Mouse (Mus musculus) MEL (cell line): ENCODE measurements around the gene RPS10-NUDT3. TPM values are rescaled to one million over a fixed set of nuclear protein-coding genes. Genes with fewer than 3 reads are reported as not detected.

Experiments used
- DNase-seq: peaks from one replicate; pipeline ENCODE4 v3.0.0; 2011; ENCODE audit warnings: low read depth, low spot score
- H3K27ac ChIP-seq: 2 replicates; pipeline ENCODE4 v1.5.1; 2012; ENCODE audit warnings: low read depth, mild to moderate bottlenecking, control low read depth, low read length, moderate library complexity; ENCODE audit not compliant: control insufficient read depth
- H3K27me3 ChIP-seq, 2 experiments: fragments of 150-350 bp in 1 of 2; sonication (generic) in 1 of 2; 2 replicates each; pipeline ENCODE4 v1.6.1; 2012; ENCODE audit warnings: low read length in 2 of 2, mild to moderate bottlenecking in 2 of 2, improper control_type of control experiment in 1 of 2, moderate library complexity in 1 of 2; ENCODE audit not compliant: insufficient read depth in 2 of 2, control insufficient read depth in 1 of 2
- H3K36me3 ChIP-seq, 2 experiments: 2 replicates each; pipeline ENCODE4 v1.6.1; 2012 to 2014; ENCODE audit warnings: low read length in 2 of 2, improper control_type of control experiment in 1 of 2, inconsistent platforms in 1 of 2, mild to moderate bottlenecking in 1 of 2; ENCODE audit not compliant: insufficient read depth in 2 of 2, control insufficient read depth in 1 of 2
- H3K4me1 ChIP-seq, 2 experiments: fragments of 150-350 bp in 1 of 2; sonication (generic) in 1 of 2; 2 replicates each; pipeline ENCODE4 v1.6.1; 2012; ENCODE audit warnings: low read length in 2 of 2, improper control_type of control experiment in 1 of 2, mild to moderate bottlenecking in 1 of 2; ENCODE audit not compliant: insufficient read depth in 2 of 2, control insufficient read depth in 1 of 2
- H3K4me3 ChIP-seq, 2 experiments: fragments of 150-350 bp in 1 of 2; sonication (generic) in 1 of 2; 2 replicates each; pipeline ENCODE4 v1.5.1; 2012; ENCODE audit warnings: low read depth in 2 of 2, low read length in 2 of 2, mild to moderate bottlenecking in 2 of 2, moderate library complexity in 2 of 2, control low read depth in 1 of 2, improper control_type of control experiment in 1 of 2; ENCODE audit not compliant: control insufficient read depth in 1 of 2, insufficient read depth in 1 of 2
- H3K79me2 ChIP-seq: 2 replicates; pipeline ENCODE4 v1.6.1; 2012; ENCODE audit warnings: mild to moderate bottlenecking, low read length, moderate library complexity; ENCODE audit not compliant: control insufficient read depth, poor library complexity, insufficient read depth
- H3K9ac ChIP-seq: 2 replicates; pipeline ENCODE4 v1.6.1; 2012; ENCODE audit warnings: low read depth, mild to moderate bottlenecking, control low read depth, low read length, moderate library complexity; ENCODE audit not compliant: control insufficient read depth, poor library complexity, severe bottlenecking
- H3K9me3 ChIP-seq: fragments of 150-350 bp; sonication (generic); replicated peaks from 2 replicates; pipeline ENCODE4 v1.6.1; 2012; ENCODE audit warnings: mild to moderate bottlenecking, low read length, improper control_type of control experiment, moderate library complexity; ENCODE audit not compliant: insufficient read depth
- CTCF ChIP-seq, 3 experiments: IDR thresholded peaks in 2 of 3; conservative IDR thresholded peaks in 1 of 3; 2 replicates each; pipeline ENCODE4 v1.5.1; 2011 to 2012; ENCODE audit warnings: low read length in 3 of 3, low read depth in 2 of 3, mild to moderate bottlenecking in 2 of 3, improper control_type of control experiment in 1 of 3, inconsistent platforms in 1 of 3, mixed read lengths in 1 of 3, moderate library complexity in 1 of 3; ENCODE audit not compliant: control insufficient read depth in 1 of 3, insufficient read depth in 1 of 3, poor library complexity in 1 of 3, severe bottlenecking in 1 of 3
- ELF1 ChIP-seq: IDR thresholded peaks from 2 replicates; pipeline ENCODE4 v1.6.1; 2014; ENCODE audit warnings: low read depth, mild to moderate bottlenecking, inconsistent platforms, low read length, improper control_type of control experiment, moderate library complexity
- GABPA ChIP-seq: IDR thresholded peaks from 2 replicates; pipeline ENCODE4 v1.6.1; 2012; ENCODE audit warnings: low read depth, mild to moderate bottlenecking, inconsistent platforms, low read length, improper control_type of control experiment, moderate library complexity
- KAT2A ChIP-seq: conservative IDR thresholded peaks from 2 replicates; pipeline ENCODE4 v1.6.1; 2012; ENCODE audit warnings: low read depth, low read length, improper control_type of control experiment, inconsistent platforms
- MAFK ChIP-seq: IDR thresholded peaks from 2 replicates; pipeline ENCODE4 v1.6.1; 2011; ENCODE audit warnings: low read depth, mild to moderate bottlenecking, low read length, improper control_type of control experiment, borderline replicate concordance
- MAZ ChIP-seq: IDR thresholded peaks from 2 replicates; pipeline ENCODE4 v1.6.1; 2012; ENCODE audit warnings: low read depth, mild to moderate bottlenecking, inconsistent platforms, low read length, improper control_type of control experiment
- MEF2A ChIP-seq: IDR thresholded peaks from 2 replicates; pipeline ENCODE4 v1.6.1; 2014; ENCODE audit warnings: low read depth, mild to moderate bottlenecking, inconsistent platforms, low read length, improper control_type of control experiment; ENCODE audit not compliant: poor library complexity, insufficient replicate concordance, severe bottlenecking; ENCODE audit errors: extremely low read depth
- MXI1 ChIP-seq: IDR thresholded peaks from 2 replicates; pipeline ENCODE4 v1.6.1; 2011; ENCODE audit warnings: mild to moderate bottlenecking, low read depth, low read length, improper control_type of control experiment
- MYB ChIP-seq: IDR thresholded peaks from 2 replicates; pipeline ENCODE4 v1.6.1; 2011; ENCODE audit warnings: mild to moderate bottlenecking, low read depth, low read length, improper control_type of control experiment
- MYC ChIP-seq: IDR thresholded peaks from 2 replicates; pipeline ENCODE4 v1.6.1; 2011; ENCODE audit warnings: low read depth, mild to moderate bottlenecking, low read length, improper control_type of control experiment, moderate library complexity
- NELFE ChIP-seq: IDR thresholded peaks from 2 replicates; pipeline ENCODE4 v1.6.1; 2011; ENCODE audit warnings: low read depth, low read length, improper control_type of control experiment
- RAD21 ChIP-seq: IDR thresholded peaks from 2 replicates; pipeline ENCODE4 v1.6.1; 2011; ENCODE audit warnings: mild to moderate bottlenecking, low read depth, low read length, improper control_type of control experiment
- SIN3A ChIP-seq: IDR thresholded peaks from 2 replicates; pipeline ENCODE4 v1.6.1; 2012; ENCODE audit warnings: low read length, improper control_type of control experiment, inconsistent platforms
- TCF12 ChIP-seq: IDR thresholded peaks from 2 replicates; pipeline ENCODE4 v1.6.1; 2014; ENCODE audit warnings: low read depth, mild to moderate bottlenecking, inconsistent platforms, low read length, improper control_type of control experiment, moderate library complexity
- ZC3H11A ChIP-seq: IDR thresholded peaks from 2 replicates; pipeline ENCODE4 v1.6.1; 2012; ENCODE audit warnings: low read depth, mild to moderate bottlenecking, inconsistent platforms, low read length, improper control_type of control experiment
- ZKSCAN1 ChIP-seq: IDR thresholded peaks from 2 replicates; pipeline ENCODE4 v1.6.1; 2012; ENCODE audit warnings: low read depth, mild to moderate bottlenecking, inconsistent platforms, low read length, improper control_type of control experiment, moderate library complexity
- ZNF384 ChIP-seq: IDR thresholded peaks from 2 replicates; pipeline ENCODE4 v1.6.1; 2012; ENCODE audit warnings: low read depth, mild to moderate bottlenecking, inconsistent platforms, low read length, improper control_type of control experiment
- polyA plus RNA-seq, 2 experiments: library from polyadenylated mRNA; stranded (reverse) in 1 of 2; unstranded in 1 of 2; fragments of >175 nt in 1 of 2; fragments of >200 nt in 1 of 2; gene quantifications; 2 replicates each; pipeline versions ENCODE4 v1.2.1 to v1.2.4; 2012; ENCODE audit warnings: low replicate concordance in 2 of 2, low read depth in 1 of 2; ENCODE audit not compliant: insufficient read length in 2 of 2, insufficient read depth in 1 of 2, missing spikeins in 1 of 2
- total RNA-seq: library from RNA; depleted of rRNA; stranded (reverse); fragments of 300-350 nt; gene quantifications from 2 replicates; pipeline ENCODE4 v1.2.3, GENCODE M21; 2012

Gene RPS10-NUDT3
- total and polyA plus RNA-seq, 3 experiments = 37.3 TPM; not detected in 2

DNA sequence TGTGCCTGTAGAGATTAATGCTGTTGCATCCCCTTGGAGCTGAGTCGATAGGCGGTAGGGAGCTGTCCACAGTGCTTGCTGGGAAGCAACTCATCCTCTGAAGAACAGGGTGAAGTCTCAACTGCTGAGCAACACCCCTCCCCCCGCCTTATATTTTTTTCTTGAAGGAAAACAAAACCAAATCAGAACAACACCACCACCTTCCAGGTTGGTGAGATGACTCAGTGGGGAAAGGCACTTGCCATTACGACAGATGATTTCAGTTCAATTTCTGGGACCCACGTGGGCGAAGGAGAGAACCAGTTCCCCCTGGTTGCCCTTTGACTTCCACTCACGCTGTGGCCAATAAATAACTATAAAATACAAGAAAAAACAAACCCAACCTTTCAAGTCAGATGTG lies 23.7 kb upstream of the RPS10-NUDT3 start:
- H3K4me3 ChIP-seq = no peak overlapping the region
- H3K36me3 ChIP-seq = peaks cover 0 to 7% of the 10 kb centered on the region in 2 experiments; a peak in 2 of 4 replicates
- H3K9ac ChIP-seq = no peak overlapping the region
- no peak for DNase-seq
- TF ChIP-seq MYC (no peak), MAZ (no peak), ZKSCAN1 (no peak), GABPA (no peak), MYB (no peak), ZNF384 (no peak), RAD21 (no peak), KAT2A (no peak), CTCF (IDR thresholded peaks at IDR 0.05 in 2 of 3, conservative IDR thresholded peaks at IDR 0.05 in 1 of 3; ENCODE audit: control insufficient read depth in 1 of 3, insufficient read depth in 1 of 3, low read depth in 2 of 3, low read length in 3 of 3, poor library complexity in 1 of 3, severe bottlenecking in 1 of 3) (no peak), ELF1 (no peak), ZC3H11A (no peak), MAFK (no peak), TCF12 (no peak), MXI1 (no peak), SIN3A (no peak), NELFE (no peak)
- H3K9me3 ChIP-seq = no peaks in the 10 kb centered on the region
- no peaks in the 10 kb centered on the region for H3K27me3 ChIP-seq
- H3K79me2 ChIP-seq = no peaks in the 10 kb centered on the region
- H3K4me1 ChIP-seq = peaks cover 0 to 19% of the 10 kb centered on the region in 2 experiments; a peak in 2 of 4 replicates
- H3K27ac ChIP-seq = no peak overlapping the region

GRCm38 (mm10) chr17:27657123-27657522 lies 22.1 kb upstream of the RPS10-NUDT3 start:
- H3K79me2 ChIP-seq = no peaks in the 10 kb centered on the region
- TF ChIP-seq SIN3A (no peak), MEF2A (no peak), GABPA (no peak)
- TF ChIP-seq, all 39 proteins: peak for 0
- Histone ChIP-seq H3K9me3 (no peaks in the 10 kb centered on the region), H3K9ac (no peak overlapping the region), H3K4me1 (peaks cover 0 to 26% of the 10 kb centered on the region in 2 experiments; a peak in 2 of 4 replicates), H3K4me3 (no peak overlapping the region), H3K27ac (no peak overlapping the region), H3K27me3 (no peaks in the 10 kb centered on the region), H3K36me3 (peaks cover 0 to 9% of the 10 kb centered on the region in 2 experiments; a peak in 2 of 4 replicates)
- DNase-seq = no peak
